Mouse (Mus musculus) forebrain, embryonic 11.5 days (tissue): ENCODE measurements at regions not wholly inside any gene's neighbourhood (a gene's known extent, or its start where the extent isn't known, plus 50 kb on each side); places are given as distances from the start of the nearest gene placed in this dataset.

Experiments used
- ATAC-seq: fragments of 200-750 bp; cut with Nextera tagmentation; replicated peaks from 2 replicates; pipeline ENCODE4 v1.8.0; 2017; ENCODE audit warnings: moderate TSS enrichment; ENCODE audit not compliant: low FRiP score
- DNase-seq: peaks from one replicate; pipeline ENCODE4 v3.0.0-alpha.2; 2017; ENCODE audit warnings: low spot score
- H3K27ac ChIP-seq: fragments of 300-500 bp; sonication (generic); 2 replicates; pipeline ENCODE4 v1.5.1; 2014; ENCODE audit warnings: low read depth, low read length
- H3K27me3 ChIP-seq: fragments of 300-500 bp; sonication (generic); 2 replicates; pipeline ENCODE4 v1.6.1; 2014; ENCODE audit warnings: mild to moderate bottlenecking, low read length, mixed read lengths; ENCODE audit not compliant: control insufficient read depth, insufficient read depth
- H3K36me3 ChIP-seq: fragments of 300-500 bp; sonication (generic); 2 replicates; pipeline ENCODE4 v1.6.1; 2014; ENCODE audit warnings: mild to moderate bottlenecking, low read length, moderate library complexity, mixed read lengths; ENCODE audit not compliant: control insufficient read depth, insufficient read depth
- H3K4me1 ChIP-seq: fragments of 300-500 bp; sonication (generic); replicated peaks from 2 replicates; pipeline ENCODE4 v1.6.1; 2014; ENCODE audit warnings: low read length, mixed read lengths; ENCODE audit not compliant: control insufficient read depth, insufficient read depth
- H3K4me2 ChIP-seq: fragments of 300-500 bp; sonication (generic); 2 replicates; pipeline ENCODE4 v1.6.1; 2014; ENCODE audit warnings: low read depth, mild to moderate bottlenecking, low read length, moderate library complexity, mixed read lengths; ENCODE audit not compliant: severe bottlenecking
- H3K4me3 ChIP-seq: fragments of 300-500 bp; sonication (generic); 2 replicates; pipeline ENCODE4 v1.5.1; 2014; ENCODE audit warnings: low read depth, low read length
- H3K9ac ChIP-seq: fragments of 300-500 bp; sonication (generic); 2 replicates; pipeline ENCODE4 v1.6.1; 2014; ENCODE audit warnings: low read length
- H3K9me3 ChIP-seq: fragments of 300-500 bp; sonication (generic); 2 replicates; pipeline ENCODE4 v1.6.1; 2016; ENCODE audit warnings: low read length, mixed read lengths; ENCODE audit not compliant: control insufficient read depth
- WGBS: fragments of 180-500 bp; shearing (Covaris S2); extraction: QIAGEN DNeasy Blood & Tissue Kit; methylation state at CpG from one replicate; pipeline ENCODE4 v1.1.7; 2014; 5-methylcytosine and 5-hydroxymethylcytosine counted together

DNA sequence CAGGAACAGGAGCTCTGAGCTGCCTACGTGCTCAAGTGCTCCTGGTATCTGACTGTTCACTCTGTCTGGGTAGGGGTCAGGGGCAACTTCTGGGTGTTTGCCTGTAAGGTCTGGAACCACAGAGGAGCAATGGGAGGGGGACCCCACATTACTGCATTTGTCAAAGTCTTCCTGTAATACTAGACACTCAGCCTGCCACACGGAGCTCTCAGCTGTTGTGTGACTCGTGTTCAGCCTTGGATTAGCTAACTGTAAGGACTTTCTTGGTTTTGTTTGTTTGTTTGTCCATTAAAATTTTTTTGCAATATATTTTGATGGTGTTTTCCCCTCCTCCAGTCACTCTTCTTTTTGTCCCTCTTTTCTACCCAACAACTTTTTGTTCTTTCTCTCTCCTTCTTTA, 74.4 kb upstream of the Tnrc6c start:
- H3K9me3 ChIP-seq, result no peaks in the 10 kb centered on the region
- H3K27ac ChIP-seq, result no peak overlapping the region
- H3K27me3 ChIP-seq, result no peaks in the 10 kb centered on the region
- no peak overlapping the region for H3K4me2 ChIP-seq
- H3K36me3 ChIP-seq, result no peaks in the 10 kb centered on the region
- no peak overlapping the region for H3K4me3 ChIP-seq
- no peak overlapping the region for H3K9ac ChIP-seq
- no peaks in the 10 kb centered on the region for H3K4me1 ChIP-seq
- DNase-seq (no peak), ATAC-seq (no peak)
- WGBS, result 67% methylated on average over 3 of the region's 3 CpGs

DNA sequence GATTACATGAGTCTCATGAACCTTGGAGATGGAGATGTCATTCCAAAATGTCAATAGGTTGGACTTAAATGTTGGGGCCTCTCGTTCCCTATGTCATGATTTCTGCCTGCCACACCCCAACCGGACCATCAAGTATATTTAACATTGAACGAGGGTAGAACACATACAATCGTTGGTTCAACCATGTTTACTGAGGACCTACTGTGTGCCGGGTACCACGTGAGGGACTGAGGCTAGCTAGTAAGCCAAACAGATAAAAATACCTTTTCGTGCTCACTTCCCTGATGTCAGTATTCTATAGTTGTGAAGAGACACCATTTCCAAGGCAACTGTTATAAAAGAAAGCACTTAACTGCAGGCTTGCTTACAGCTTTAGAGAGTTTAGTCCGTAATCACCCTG, 70.6 kb upstream of the Tnrc6c start:
- Histone ChIP-seq H3K27ac (no peak overlapping the region), H3K36me3 (no peaks in the 10 kb centered on the region), H3K4me1 (no peaks in the 10 kb centered on the region), H3K9ac (no peak overlapping the region), H3K4me3 (no peak overlapping the region), H3K27me3 (no peaks in the 10 kb centered on the region), H3K9me3 (no peaks in the 10 kb centered on the region), H3K4me2 (no peak overlapping the region)
- 94% methylated on average over 8 of the region's 8 CpGs for WGBS
- ATAC-seq (no peak), DNase-seq (no peak)

DNA sequence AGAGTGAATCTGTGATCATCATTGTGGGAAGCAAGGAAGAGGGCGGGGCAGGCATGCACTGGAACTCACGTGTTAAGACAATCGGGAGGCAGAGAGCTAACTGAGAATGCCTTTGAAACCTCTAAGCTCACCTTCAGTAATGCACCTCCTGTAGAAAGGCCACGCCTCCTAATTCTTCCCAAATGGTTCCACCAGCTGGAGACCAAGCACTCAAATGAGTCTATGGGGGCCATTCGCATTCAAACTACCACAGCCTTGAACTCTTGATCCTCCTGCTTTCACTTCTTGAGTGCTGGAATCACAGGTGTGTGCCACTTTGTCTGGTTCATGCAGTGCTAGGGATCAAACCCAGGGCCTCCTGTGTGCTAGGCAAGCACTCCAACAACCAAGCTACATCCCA, 68.5 kb upstream of the Tnrc6c start:
- H3K4me1 ChIP-seq, result no peaks in the 10 kb centered on the region
- no peaks in the 10 kb centered on the region for H3K27me3 ChIP-seq
- H3K27ac ChIP-seq, result no peak overlapping the region
- H3K9ac ChIP-seq, result no peak overlapping the region
- H3K36me3 ChIP-seq, result no peaks in the 10 kb centered on the region
- WGBS, result 84% methylated on average over 5 of the region's 5 CpGs
- H3K4me2 ChIP-seq, result no peak overlapping the region
- ATAC-seq (no peak), DNase-seq (no peak)
- no peak overlapping the region for H3K4me3 ChIP-seq
- H3K9me3 ChIP-seq, result no peaks in the 10 kb centered on the region

DNA sequence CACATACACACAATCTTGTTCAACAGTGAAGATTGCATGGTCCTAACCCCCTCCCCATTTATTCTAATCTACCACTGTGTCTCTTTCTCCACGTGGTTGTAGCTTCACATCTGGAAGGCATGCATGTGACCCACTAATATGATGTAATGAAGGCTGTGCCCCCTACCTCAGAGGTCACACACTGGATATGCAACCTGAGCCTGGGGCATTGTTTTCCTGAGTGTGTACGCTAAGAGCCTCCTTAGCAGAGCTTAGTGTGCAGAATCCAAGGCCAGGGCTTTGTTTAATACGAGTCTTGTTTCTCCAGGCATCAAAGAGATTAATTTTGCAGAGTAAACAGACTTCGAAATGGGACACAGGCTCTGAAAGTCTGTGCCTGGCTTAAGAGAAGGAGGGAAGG, 68.0 kb upstream of the Tnrc6c start:
- no peak overlapping the region for H3K4me3 ChIP-seq
- H3K27me3 ChIP-seq, result no peaks in the 10 kb centered on the region
- 32% methylated on average over 4 of the region's 4 CpGs for WGBS
- H3K9ac ChIP-seq, result no peak overlapping the region
- no peaks in the 10 kb centered on the region for H3K36me3 ChIP-seq
- H3K9me3 ChIP-seq, result no peaks in the 10 kb centered on the region
- no peak overlapping the region for H3K27ac ChIP-seq
- DNase-seq (no peak), ATAC-seq (no peak)
- no peak overlapping the region for H3K4me2 ChIP-seq
- H3K4me1 ChIP-seq, result no peaks in the 10 kb centered on the region

DNA sequence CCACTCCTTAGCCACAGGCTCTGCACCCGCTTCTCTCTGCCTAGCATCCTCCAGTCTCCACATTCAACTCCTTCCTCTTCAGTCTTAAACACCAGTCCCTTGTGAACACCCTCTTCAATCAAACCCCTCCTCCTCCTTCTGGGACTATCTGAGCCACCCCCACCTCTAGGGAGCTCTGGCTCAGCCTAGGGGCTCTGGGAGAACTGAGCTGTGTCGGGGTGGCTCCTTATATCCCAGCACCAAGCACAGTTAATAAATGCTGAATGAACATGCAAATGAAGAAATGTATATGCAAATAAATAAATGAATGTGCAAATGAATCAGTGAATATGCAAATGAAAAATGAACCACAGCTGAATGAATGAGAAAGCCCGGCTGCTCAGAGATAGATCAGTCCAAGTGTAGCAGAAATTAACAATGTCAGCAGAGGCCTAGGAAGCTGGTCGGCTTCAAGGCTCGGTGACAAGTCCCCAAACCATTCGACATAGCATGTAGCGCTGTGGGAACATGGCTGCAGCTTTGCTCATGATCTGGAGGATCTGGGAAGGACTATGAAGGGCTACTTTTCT, 67.1 kb upstream of the Tnrc6c start:
- Histone ChIP-seq H3K9me3 (no peaks in the 10 kb centered on the region), H3K27ac (no peak overlapping the region), H3K27me3 (no peaks in the 10 kb centered on the region), H3K9ac (no peak overlapping the region), H3K4me3 (no peak overlapping the region), H3K4me2 (no peak overlapping the region), H3K36me3 (no peaks in the 10 kb centered on the region), H3K4me1 (no peaks in the 10 kb centered on the region)
- 86% methylated on average over 7 of the region's 7 CpGs for WGBS
- no peak for DNase-seq
- ATAC-seq, result no peak

DNA sequence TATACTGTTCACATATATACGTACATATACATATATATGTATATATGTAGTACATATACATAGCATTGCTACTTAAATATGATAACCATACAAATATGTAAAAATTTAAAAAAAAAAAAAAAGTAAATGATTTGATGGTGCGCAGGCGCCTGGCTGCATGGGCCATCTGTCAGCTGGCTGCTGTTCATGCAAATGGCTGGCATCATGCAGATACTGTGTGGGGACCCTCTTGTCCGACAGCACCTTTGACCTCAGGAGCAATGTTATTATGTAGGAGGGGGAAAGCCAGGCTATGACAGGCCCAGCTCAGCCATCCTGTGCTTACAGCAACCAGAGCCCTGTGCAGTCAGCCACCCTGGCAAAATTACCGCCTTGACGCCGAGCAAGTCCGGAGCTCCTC, 65.1 kb upstream of the Tnrc6c start:
- Histone ChIP-seq H3K4me2 (no peak overlapping the region), H3K27ac (no peak overlapping the region), H3K4me3 (no peak overlapping the region), H3K9me3 (no peaks in the 10 kb centered on the region), H3K9ac (no peak overlapping the region), H3K27me3 (no peaks in the 10 kb centered on the region), H3K4me1 (no peaks in the 10 kb centered on the region), H3K36me3 (no peaks in the 10 kb centered on the region)
- no peak for DNase-seq
- whole genome bisulfite sequencing, result 91% methylated on average over 8 of the region's 8 CpGs
- ATAC-seq, result no peak

DNA sequence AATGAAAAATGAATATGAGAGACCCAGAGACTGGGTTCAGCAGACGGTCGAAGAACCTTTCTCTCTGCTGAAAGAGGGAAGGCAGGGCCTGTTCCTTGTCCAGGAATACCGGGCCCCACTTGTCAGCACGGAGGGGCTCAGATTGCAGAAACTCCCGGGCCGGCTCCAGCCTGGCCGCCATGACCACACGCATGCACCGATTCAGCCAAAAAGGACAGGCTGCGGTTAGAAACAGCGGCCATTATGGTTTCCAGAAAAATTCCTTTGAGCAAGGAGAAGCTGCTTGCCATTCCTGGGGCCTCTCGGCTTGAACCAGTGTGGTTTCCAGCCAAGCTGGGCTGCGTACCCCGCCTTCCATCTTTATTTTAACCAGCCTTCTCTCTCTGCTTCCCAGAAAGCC, 64.7 kb upstream of the Tnrc6c start:
- H3K9me3 ChIP-seq, result no peaks in the 10 kb centered on the region
- H3K4me3 ChIP-seq, result no peak overlapping the region
- DNase-seq (no peak), ATAC-seq (no peak)
- no peaks in the 10 kb centered on the region for H3K4me1 ChIP-seq
- H3K27me3 ChIP-seq, result no peaks in the 10 kb centered on the region
- no peak overlapping the region for H3K9ac ChIP-seq
- WGBS, result 95% methylated on average over 14 of the region's 14 CpGs
- H3K36me3 ChIP-seq, result no peaks in the 10 kb centered on the region
- no peak overlapping the region for H3K27ac ChIP-seq
- no peak overlapping the region for H3K4me2 ChIP-seq

DNA sequence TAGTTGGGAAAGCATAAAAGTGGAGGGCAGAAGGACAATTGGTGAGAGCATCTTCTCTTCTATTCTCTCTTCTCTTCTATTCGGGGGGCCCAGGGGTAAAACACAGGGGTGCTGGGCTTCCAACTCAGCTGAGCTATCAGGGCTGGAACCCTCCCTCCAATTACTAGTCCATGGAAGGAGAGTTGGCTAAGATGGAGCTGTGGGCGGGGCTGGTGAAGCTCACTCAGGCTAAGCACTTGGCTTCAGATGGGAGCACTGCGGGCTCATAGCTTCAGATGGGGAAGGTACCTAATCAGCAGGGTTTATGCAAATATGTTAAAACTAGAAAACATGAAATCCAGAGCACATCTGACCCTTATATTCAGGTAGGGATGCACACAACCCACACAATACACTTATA, 61.5 kb upstream of the Tnrc6c start:
- 61% methylated on average over 3 of the region's 3 CpGs for WGBS
- Histone ChIP-seq H3K9me3 (no peaks in the 10 kb centered on the region), H3K27ac (no peak overlapping the region), H3K4me1 (no peaks in the 10 kb centered on the region; the same call in 1 of the 2 replicates), H3K36me3 (no peaks in the 10 kb centered on the region), H3K9ac (no peak overlapping the region), H3K27me3 (peaks cover 2% of the 10 kb centered on the region), H3K4me3 (no peak overlapping the region), H3K4me2 (no peak overlapping the region)
- DNase-seq (no peak), ATAC-seq (no peak)

DNA sequence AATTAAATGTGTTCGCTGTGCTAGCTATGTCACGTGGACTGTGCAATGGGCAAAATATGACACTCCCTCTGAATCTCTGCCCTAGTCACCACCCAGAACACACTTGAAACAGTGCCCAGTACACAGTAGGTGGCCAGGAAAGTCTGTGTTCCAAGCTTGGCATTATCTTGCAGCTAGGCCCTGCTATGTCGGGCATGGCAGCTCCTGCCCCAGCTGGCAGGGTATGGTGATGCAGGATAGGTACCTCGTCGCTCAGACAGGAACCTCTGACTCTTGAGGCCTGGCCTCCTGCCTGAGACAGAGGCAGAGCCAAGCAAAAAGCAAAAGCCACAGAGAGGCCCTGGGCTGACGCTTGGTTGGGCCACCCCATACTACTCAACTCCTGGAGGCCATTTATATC, 57.9 kb upstream of the Tnrc6c start:
- ATAC-seq (no peak), DNase-seq (no peak)
- Histone ChIP-seq H3K36me3 (no peaks in the 10 kb centered on the region), H3K9ac (no peak overlapping the region), H3K27ac (no peak overlapping the region), H3K4me2 (no peak overlapping the region), H3K4me3 (no peak overlapping the region), H3K9me3 (no peaks in the 10 kb centered on the region), H3K4me1 (peaks cover 20% of the 10 kb centered on the region), H3K27me3 (peaks cover 11% of the 10 kb centered on the region)
- WGBS, result 76% methylated on average over 6 of the region's 6 CpGs
